Mouse (Mus musculus) ES-Bruce4 (cell line): ENCODE results near the gene Tsc22d3. TPM values are rescaled to one million over a fixed set of nuclear protein-coding genes. Genes with fewer than 3 reads are reported as not detected.

Experiments used
- H3K27ac ChIP-seq: 2 replicates; pipeline ENCODE4 v1.5.1; 2012; ENCODE audit warnings: low read length, inconsistent platforms; ENCODE audit not compliant: insufficient read depth
- H3K27me3 ChIP-seq: 2 replicates; pipeline ENCODE4 v1.6.1; 2012; ENCODE audit warnings: mild to moderate bottlenecking, low read length, inconsistent platforms; ENCODE audit not compliant: control insufficient read depth, poor library complexity, insufficient read depth, severe bottlenecking
- H3K36me3 ChIP-seq: 2 replicates; pipeline ENCODE4 v1.6.1; 2012; ENCODE audit warnings: inconsistent platforms, mild to moderate bottlenecking, low read length, moderate library complexity; ENCODE audit not compliant: control insufficient read depth, poor library complexity, insufficient read depth, severe bottlenecking
- H3K4me1 ChIP-seq: one replicate; pipeline ENCODE4 v1.8.1; 2011; ENCODE audit warnings: low read length; ENCODE audit not compliant: control insufficient read depth, insufficient read depth
- H3K4me3 ChIP-seq: 2 replicates; pipeline ENCODE4 v1.5.1; 2011; ENCODE audit warnings: low read depth, mild to moderate bottlenecking, low read length
- H3K9ac ChIP-seq: 2 replicates; pipeline ENCODE4 v1.6.1; 2012; ENCODE audit warnings: low read depth, mild to moderate bottlenecking, inconsistent platforms; ENCODE audit not compliant: poor library complexity, severe bottlenecking
- H3K9me3 ChIP-seq: replicated peaks from 2 replicates; pipeline ENCODE4 v1.6.1; 2012; ENCODE audit warnings: mild to moderate bottlenecking, low read length, inconsistent platforms; ENCODE audit not compliant: control insufficient read depth, poor library complexity, insufficient read depth, severe bottlenecking
- CTCF ChIP-seq: IDR thresholded peaks from one replicate; pipeline ENCODE4 v1.8.1; 2011; ENCODE audit warnings: low read depth, low read length
- EP300 ChIP-seq: IDR thresholded peaks from 2 replicates; pipeline ENCODE4 v1.6.1; 2011; ENCODE audit warnings: low read depth, low read length; ENCODE audit not compliant: insufficient read depth
- POLR2A ChIP-seq: IDR thresholded peaks from one replicate; pipeline ENCODE4 v1.8.1; 2011; ENCODE audit warnings: low read length; ENCODE audit not compliant: insufficient read depth
- polyA plus RNA-seq: library from polyadenylated mRNA; stranded (reverse); fragments of >200 nt; gene quantifications from 2 replicates; pipeline ENCODE4 v1.2.4, GENCODE M21; 2011; ENCODE audit warnings: low read depth; ENCODE audit not compliant: missing spikeins, insufficient read depth, insufficient read length

Gene Tsc22d3
- polyA plus RNA-seq, 1 experiment = 7.6 TPM

- Histone ChIP-seq H3K9ac (no peak overlapping the region), H3K4me3 (no peak overlapping the region), H3K9me3 (no peaks in the 10 kb centered on the region), H3K27ac (no peak overlapping the region), H3K27me3 (no peaks in the 10 kb centered on the region), H3K36me3 (no peaks in the 10 kb centered on the region), H3K4me1 (no peaks in the 10 kb centered on the region)
- TF ChIP-seq CTCF (no peak), EP300 (no peak), POLR2A (no peak)
Observed at GRCm38 (mm10) chrX:140558176-140558844, 42.1 kb downstream of the Tsc22d3 start.

- Histone ChIP-seq H3K9me3 (no peaks in the 10 kb centered on the region), H3K27ac (no peak overlapping the region), H3K9ac (no peak overlapping the region), H3K4me3 (no peak overlapping the region), H3K4me1 (no peaks in the 10 kb centered on the region), H3K36me3 (no peaks in the 10 kb centered on the region), H3K27me3 (no peaks in the 10 kb centered on the region)
- TF ChIP-seq EP300 = no peak
Observed at GRCm38 (mm10) chrX:140555965-140556364, 44.5 kb downstream of the Tsc22d3 start.

- TF ChIP-seq EP300 (no peak), POLR2A (no peak), CTCF (no peak)
- no peak overlapping the region for H3K4me3 ChIP-seq
- H3K4me1 ChIP-seq = no peaks in the 10 kb centered on the region
- no peak overlapping the region for H3K27ac ChIP-seq
- H3K9ac ChIP-seq = no peak overlapping the region
- no peaks in the 10 kb centered on the region for H3K9me3 ChIP-seq
- H3K27me3 ChIP-seq = no peaks in the 10 kb centered on the region
- no peaks in the 10 kb centered on the region for H3K36me3 ChIP-seq
Observed at GRCm38 (mm10) chrX:140555423-140555822, 45.0 kb downstream of the Tsc22d3 start.

- Histone ChIP-seq H3K27me3 (no peaks in the 10 kb centered on the region), H3K9ac (no peak overlapping the region), H3K4me1 (no peaks in the 10 kb centered on the region)
Observed at GRCm38 (mm10) chrX:140547660-140548419, 52.6 kb downstream of the Tsc22d3 start.

GRCm38 (mm10) chrX:140544737-140545136, 55.7 kb downstream of the Tsc22d3 start:
- Histone ChIP-seq H3K36me3 (no peaks in the 10 kb centered on the region), H3K27me3 (no peaks in the 10 kb centered on the region), H3K4me3 (no peak overlapping the region), H3K27ac (no peak overlapping the region), H3K9me3 (no peaks in the 10 kb centered on the region), H3K4me1 (no peaks in the 10 kb centered on the region), H3K9ac (no peak overlapping the region)
- TF ChIP-seq CTCF (no peak), EP300 (no peak), POLR2A (no peak)

More at GRCm38 (mm10) chrX:140547660-140548419, 52.6 kb downstream of the Tsc22d3 start:
- TF ChIP-seq CTCF (no peak), POLR2A (no peak), EP300 (no peak)
- no peak overlapping the region for H3K4me3 ChIP-seq
- H3K27ac ChIP-seq = no peak overlapping the region
- H3K36me3 ChIP-seq = no peaks in the 10 kb centered on the region
- no peaks in the 10 kb centered on the region for H3K9me3 ChIP-seq
